Mouse (Mus musculus): Measurements from ENCODE around the gene Mtx1. TPM values are rescaled to one million over a fixed set of nuclear protein-coding genes. Genes with fewer than 3 reads are reported as not detected.

The Mtx1 gene
- polyA plus RNA-seq, 1 experiment from 2014 or later = 211 TPM

GRCm38 (mm10) chr3:89238494-89238893 is 11.6 kb upstream of the Mtx1 start:
- H3K9ac ChIP-seq = no peak overlapping the region; the same call in 1 of the 2 replicates
- WGBS = 69% methylated on average over 9 of the region's 12 CpGs
- peaks cover 2% of the 10 kb centered on the region for H3K4me1 ChIP-seq

GRCm38 (mm10) chr3:89237682-89238081 is 10.8 kb upstream of the Mtx1 start:
- Histone ChIP-seq H3K4me2 (replicated peaks) (no peak overlapping the region), H3K4me3 (no peak overlapping the region), H3K4me1 (no peaks in the 10 kb centered on the region), H3K27me3 (no peaks in the 10 kb centered on the region), H3K9ac (no peak overlapping the region), H3K27ac (no peak overlapping the region), H3K9me3 (no peaks in the 10 kb centered on the region), H3K36me3 (peaks cover 23% of the 10 kb centered on the region)
- no peak for ATAC-seq (ENCODE audit: insufficient number of reproducible peaks, insufficient read depth, low FRiP score, low TSS enrichment)
- 94% methylated on average over 21 of the region's 21 CpGs for WGBS

More at GRCm38 (mm10) chr3:89238494-89238893, 11.6 kb upstream of the Mtx1 start:
- no peak overlapping the region for H3K27ac ChIP-seq
- no peak for ATAC-seq (ENCODE audit: insufficient number of reproducible peaks, insufficient read depth, low FRiP score, low TSS enrichment)
- H3K27me3 ChIP-seq = no peaks in the 10 kb centered on the region
- H3K36me3 ChIP-seq = peaks cover 23% of the 10 kb centered on the region
- no peaks in the 10 kb centered on the region for H3K9me3 ChIP-seq
- no peak overlapping the region for H3K4me3 ChIP-seq
- H3K4me2 ChIP-seq (replicated peaks) = no peak overlapping the region

GRCm38 (mm10) chr3:89236516-89236915 is 9.6 kb upstream of the Mtx1 start:
- Histone ChIP-seq H3K9me3 (no peaks in the 10 kb centered on the region), H3K36me3 (peaks cover 16% of the 10 kb centered on the region), H3K9ac (no peak overlapping the region), H3K4me3 (no peak overlapping the region), H3K4me1 (no peaks in the 10 kb centered on the region), H3K27me3 (peaks cover 2% of the 10 kb centered on the region; the same call in 1 of the 2 replicates), H3K4me2 (replicated peaks) (no peak overlapping the region), H3K27ac (no peak overlapping the region)
- 87% methylated on average over 10 of the region's 10 CpGs for WGBS
- no peak for ATAC-seq (ENCODE audit: insufficient number of reproducible peaks, insufficient read depth, low FRiP score, low TSS enrichment)

- Histone ChIP-seq H3K9me3 (no peaks in the 10 kb centered on the region), H3K36me3 (peaks cover 10% of the 10 kb centered on the region), H3K27ac (no peak overlapping the region), H3K27me3 (peaks cover 19% of the 10 kb centered on the region; the same call in 1 of the 2 replicates), H3K4me1 (peaks cover 3% of the 10 kb centered on the region; the same call in 1 of the 2 replicates), H3K4me2 (replicated peaks) (no peak overlapping the region), H3K9ac (no peak overlapping the region), H3K4me3 (no peak overlapping the region)
- ATAC-seq (ENCODE audit: insufficient number of reproducible peaks, insufficient read depth, low FRiP score, low TSS enrichment) = no peak
- 81% methylated on average over 14 of the region's 14 CpGs for WGBS
These were observed 6.7 kb upstream of the Mtx1 start for GRCm38 (mm10) chr3:89233562-89234110.

- no peaks in the 10 kb centered on the region for H3K9me3 ChIP-seq
- WGBS = 67% methylated on average over 6 of the region's 6 CpGs
- 0 out of 2 replicates have a peak, but pooled peaks cover 2% of the 10 kb centered on the region for H3K36me3 ChIP-seq
These were observed 5.7 kb upstream of the Mtx1 start for GRCm38 (mm10) chr3:89232614-89233013.

GRCm38 (mm10) chr3:89231772-89232275 is 4.9 kb upstream of the Mtx1 start:
- 71% methylated on average over 16 of the region's 16 CpGs for WGBS
- no peak for ATAC-seq (ENCODE audit: insufficient number of reproducible peaks, insufficient read depth, low FRiP score, low TSS enrichment)
- Histone ChIP-seq H3K9ac (no peak overlapping the region), H3K27ac (no peak overlapping the region), H3K4me2 (replicated peaks) (no peak overlapping the region), H3K4me3 (no peak overlapping the region), H3K36me3 (no peaks in the 10 kb centered on the region), H3K27me3 (peaks cover 19% of the 10 kb centered on the region; the same call in 1 of the 2 replicates), H3K9me3 (no peaks in the 10 kb centered on the region), H3K4me1 (peaks cover 14% of the 10 kb centered on the region)

More at GRCm38 (mm10) chr3:89232614-89233013, 5.7 kb upstream of the Mtx1 start:
- Histone ChIP-seq H3K4me1 (peaks cover 9% of the 10 kb centered on the region), H3K4me2 (replicated peaks) (no peak overlapping the region), H3K4me3 (no peak overlapping the region), H3K27me3 (peaks cover 19% of the 10 kb centered on the region; the same call in 1 of the 2 replicates), H3K27ac (no peak overlapping the region), H3K9ac (0 out of 2 replicates have a peak overlapping the region, but pooled peaks have one; percentile 7)
- no peak for ATAC-seq (ENCODE audit: insufficient number of reproducible peaks, insufficient read depth, low FRiP score, low TSS enrichment)

GRCm38 (mm10) chr3:89231345-89231744 is 4.5 kb upstream of the Mtx1 start:
- Histone ChIP-seq H3K4me1 (peaks cover 19% of the 10 kb centered on the region), H3K4me3 (no peak overlapping the region), H3K27me3 (peaks cover 19% of the 10 kb centered on the region; the same call in 1 of the 2 replicates), H3K27ac (no peak overlapping the region), H3K9me3 (no peaks in the 10 kb centered on the region), H3K4me2 (replicated peaks) (no peak overlapping the region), H3K36me3 (no peaks in the 10 kb centered on the region), H3K9ac (no peak overlapping the region)
- no peak for ATAC-seq (ENCODE audit: insufficient number of reproducible peaks, insufficient read depth, low FRiP score, low TSS enrichment)
- WGBS = 71% methylated on average over 7 of the region's 7 CpGs

GRCm38 (mm10) chr3:89230561-89230960 is 3.7 kb upstream of the Mtx1 start:
- no peak for ATAC-seq (ENCODE audit: insufficient number of reproducible peaks, insufficient read depth, low FRiP score, low TSS enrichment)
- Histone ChIP-seq H3K4me1 (peaks cover 26% of the 10 kb centered on the region), H3K4me2 (replicated peaks) (no peak overlapping the region), H3K4me3 (no peak overlapping the region), H3K9ac (no peak overlapping the region), H3K27ac (no peak overlapping the region), H3K27me3 (peaks cover 19% of the 10 kb centered on the region; the same call in 1 of the 2 replicates), H3K36me3 (no peaks in the 10 kb centered on the region), H3K9me3 (no peaks in the 10 kb centered on the region)
- 86% methylated on average over 2 of the region's 2 CpGs for WGBS

GRCm38 (mm10) chr3:89229276-89229675 is 2.4 kb upstream of the Mtx1 start:
- Histone ChIP-seq H3K4me3 (no peak overlapping the region), H3K4me1 (peaks cover 29% of the 10 kb centered on the region), H3K9ac (no peak overlapping the region), H3K9me3 (no peaks in the 10 kb centered on the region), H3K4me2 (replicated peaks) (no peak overlapping the region), H3K27ac (no peak overlapping the region), H3K36me3 (no peaks in the 10 kb centered on the region), H3K27me3 (peaks cover 19% of the 10 kb centered on the region; the same call in 1 of the 2 replicates)
- 53% methylated on average over 4 of the region's 4 CpGs for WGBS
- ATAC-seq (ENCODE audit: insufficient number of reproducible peaks, insufficient read depth, low FRiP score, low TSS enrichment) = no peak

GRCm38 (mm10) chr3:89228836-89229235 is 1.9 kb upstream of the Mtx1 start, which contains the start of gene Muc1:
TSS of gene Muc1 (plus strand) at chr3:89229057.
- Histone ChIP-seq H3K36me3 (no peaks in the 10 kb centered on the region), H3K4me2 (replicated peaks) (peak within 1 kb of the TSS; percentile 95), H3K27me3 (peaks cover 19% of the 10 kb centered on the region; the same call in 1 of the 2 replicates), H3K9me3 (no peaks in the 10 kb centered on the region), H3K4me1 (peaks cover 29% of the 10 kb centered on the region), H3K4me3 (peak within 1 kb of the TSS; percentile 46), H3K27ac (peak within 1 kb of the TSS; percentile 80), H3K9ac (peak within 1 kb of the TSS; percentile 47; the same call in 1 of the 2 replicates)
- 20% methylated on average over 10 of the region's 10 CpGs for WGBS
- no peak for ATAC-seq (ENCODE audit: insufficient number of reproducible peaks, insufficient read depth, low FRiP score, low TSS enrichment)

GRCm38 (mm10) chr3:89228180-89228549 is 1.3 kb upstream of the Mtx1 start:
- H3K27ac ChIP-seq = peak overlapping the region; percentile 80
- peaks cover 19% of the 10 kb centered on the region; the same call in 1 of the 2 replicates for H3K27me3 ChIP-seq
- H3K9me3 ChIP-seq = no peaks in the 10 kb centered on the region
- ATAC-seq (ENCODE audit: insufficient number of reproducible peaks, insufficient read depth, low FRiP score, low TSS enrichment) = no peak
- peaks cover 3% of the 10 kb centered on the region for H3K36me3 ChIP-seq
- H3K4me2 ChIP-seq (replicated peaks) = peak overlapping the region; percentile 95
- peak overlapping the region; percentile 47; the same call in 1 of the 2 replicates for H3K9ac ChIP-seq
- peaks cover 29% of the 10 kb centered on the region for H3K4me1 ChIP-seq
- peak overlapping the region; percentile 46 for H3K4me3 ChIP-seq
- WGBS = under 1% methylated on average over 18 of the region's 20 CpGs

Measured in embryonic facial prominence, embryonic 12.5 days (tissue).